Mouse (Mus musculus) telencephalon, adult 2 months (tissue): ENCODE measurements around the gene Cavin4.

Experiments used
- DNase-seq: peaks from one replicate; pipeline ENCODE4 v3.0.0-alpha.2; 2011; ENCODE audit warnings: low read depth, low spot score

Gene Cavin4

DNA sequence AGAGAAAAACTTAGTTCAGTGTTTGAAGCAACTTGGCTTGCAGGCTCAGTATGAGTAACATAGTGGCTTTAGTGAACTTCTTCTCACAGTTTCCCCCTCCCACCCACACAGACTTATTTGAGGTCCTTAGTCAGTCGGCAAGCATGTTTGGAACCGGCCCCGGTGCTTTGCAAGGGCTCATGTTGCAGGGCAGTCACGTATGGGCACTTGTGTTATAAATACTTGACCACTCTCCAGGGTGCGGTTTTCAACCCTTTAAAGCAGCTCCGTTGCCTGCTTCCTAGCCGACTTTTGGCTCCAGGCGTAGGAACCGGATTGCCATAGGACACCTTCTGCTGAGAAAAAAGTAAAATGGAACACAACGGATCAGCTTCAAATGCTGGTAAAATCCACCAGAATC is at the start of gene Cavin4:
TSS of gene Cavin4 (plus strand) at position 244 of the 400 bp plus-strand sequence.
- DNase-seq = no peak

- DNase-seq = no peak
Observed at GRCm38 (mm10) chr4:48615483-48615882, 47.8 kb upstream of the Cavin4 start.

- no peak for DNase-seq
Observed at GRCm38 (mm10) chr4:48617201-48617600, 46.1 kb upstream of the Cavin4 start.

- DNase-seq = no peak
Observed at GRCm38 (mm10) chr4:48620121-48620520, 43.2 kb upstream of the Cavin4 start.

GRCm38 (mm10) chr4:48622246-48622645 is 41.1 kb upstream of the Cavin4 start:
- DNase-seq = no peak

DNA sequence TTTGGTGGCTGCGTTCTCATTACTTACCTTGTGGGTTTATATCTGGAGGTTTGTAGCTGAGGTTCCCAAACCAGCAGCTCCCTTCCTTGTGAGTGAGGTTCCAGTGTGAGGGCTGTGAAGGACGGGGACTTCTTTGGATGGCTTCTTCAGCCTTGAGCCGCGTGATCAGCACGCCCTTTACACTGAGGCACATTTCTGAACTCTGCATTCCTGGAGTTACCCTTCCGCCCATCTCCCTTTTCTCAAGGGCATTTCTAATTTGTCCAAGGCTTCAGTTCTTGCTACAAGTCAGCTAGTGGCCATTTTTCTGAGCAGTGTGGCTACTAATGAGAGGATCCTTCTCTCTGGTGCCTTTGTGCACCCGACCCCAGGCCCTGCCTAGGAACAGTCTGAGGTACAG is 40.4 kb upstream of the Cavin4 start:
- no peak for DNase-seq

DNA sequence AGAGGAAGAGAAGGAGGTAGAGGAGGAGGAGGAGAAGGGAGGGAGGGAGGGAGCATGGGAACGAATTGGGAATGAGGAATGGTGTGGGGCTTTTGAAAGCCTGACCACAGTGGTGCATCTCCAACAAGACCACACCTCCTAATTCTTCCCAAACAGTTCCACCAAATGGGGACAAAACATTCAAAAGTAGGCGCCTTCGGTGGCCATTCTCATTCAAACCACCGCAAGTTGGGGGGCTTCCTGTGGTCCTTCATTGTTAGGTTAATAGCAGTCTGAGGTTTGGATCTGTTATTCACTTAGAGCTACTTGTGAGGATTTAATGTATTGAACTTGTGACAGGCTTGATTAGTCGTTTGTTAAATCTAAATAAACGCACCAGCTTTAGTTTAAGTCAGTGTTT is 38.4 kb upstream of the Cavin4 start:
- DNase-seq = no peak

- DNase-seq = no peak
Observed at GRCm38 (mm10) chr4:48625836-48626235, 37.5 kb upstream of the Cavin4 start.

DNA sequence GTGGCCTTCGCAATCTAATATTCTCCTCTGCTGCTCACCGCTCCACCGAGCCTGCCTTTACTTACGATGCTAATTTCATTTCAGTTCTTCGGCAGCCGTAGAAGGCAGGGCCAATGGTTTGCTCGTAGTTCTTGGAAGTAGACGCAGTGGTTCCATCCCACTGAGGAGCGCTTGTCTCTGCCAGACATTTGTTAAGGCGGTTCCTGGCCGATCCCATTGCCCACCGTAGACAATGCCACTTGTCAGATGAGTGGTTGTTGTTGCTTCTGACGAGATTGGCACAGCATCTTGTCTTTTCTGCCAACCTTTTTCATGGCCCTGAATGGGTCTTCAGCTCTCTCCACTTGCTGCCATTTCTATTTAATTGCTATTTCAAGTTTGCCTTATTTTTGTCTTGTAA is 33.9 kb upstream of the Cavin4 start:
- DNase-seq = no peak

GRCm38 (mm10) chr4:48633529-48633928 is 29.8 kb upstream of the Cavin4 start:
- DNase-seq = no peak

- no peak for DNase-seq
Observed at GRCm38 (mm10) chr4:48634058-48634457, 29.3 kb upstream of the Cavin4 start.

GRCm38 (mm10) chr4:48636831-48637230 is 26.5 kb upstream of the Cavin4 start:
- DNase-seq = no peak

- DNase-seq = no peak
Observed at GRCm38 (mm10) chr4:48638132-48638531, 25.2 kb upstream of the Cavin4 start.

GRCm38 (mm10) chr4:48639503-48639902 is 23.8 kb upstream of the Cavin4 start:
- DNase-seq = no peak

DNA sequence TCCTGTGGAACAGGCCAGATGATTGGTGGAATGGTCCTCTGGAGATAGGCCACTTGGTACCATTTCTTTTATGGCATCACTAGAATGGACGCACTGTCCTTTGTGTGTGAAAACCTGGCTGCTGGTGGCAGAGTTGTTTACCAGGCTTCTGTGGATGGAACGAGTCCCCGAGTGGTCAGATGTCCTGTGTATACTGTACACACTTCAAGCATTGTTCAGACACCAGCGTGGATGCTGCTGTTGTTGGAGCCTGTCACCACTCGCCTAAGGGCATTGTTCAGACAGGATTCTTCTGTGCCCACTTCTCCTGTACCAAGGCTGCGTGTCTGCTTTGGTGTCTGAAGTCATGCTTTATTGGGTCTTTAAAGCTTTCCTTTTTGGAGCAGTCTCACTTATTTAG is 19.5 kb upstream of the Cavin4 start:
- peak; percentile 77 for DNase-seq

DNA sequence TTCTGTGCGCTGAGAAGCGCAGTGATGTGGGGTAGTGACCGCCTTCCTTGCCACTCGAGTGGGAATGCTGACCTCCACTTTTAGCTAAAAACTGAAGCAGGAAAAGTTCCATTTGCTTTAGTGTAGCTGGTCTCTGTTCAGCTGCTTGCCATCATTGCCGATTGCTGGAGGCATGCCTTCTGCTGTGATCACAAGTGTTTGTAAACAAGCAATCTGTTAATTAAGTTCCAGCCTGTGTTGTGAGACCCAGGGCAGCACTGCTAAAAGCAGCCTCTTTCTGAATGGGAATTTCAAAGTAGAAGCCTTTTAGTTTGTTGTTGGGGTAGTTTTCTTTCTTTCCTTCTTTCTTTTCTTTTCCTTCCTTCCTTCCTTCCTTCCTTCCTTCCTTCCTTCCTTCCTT is 17.2 kb upstream of the Cavin4 start:
- no peak for DNase-seq

DNA sequence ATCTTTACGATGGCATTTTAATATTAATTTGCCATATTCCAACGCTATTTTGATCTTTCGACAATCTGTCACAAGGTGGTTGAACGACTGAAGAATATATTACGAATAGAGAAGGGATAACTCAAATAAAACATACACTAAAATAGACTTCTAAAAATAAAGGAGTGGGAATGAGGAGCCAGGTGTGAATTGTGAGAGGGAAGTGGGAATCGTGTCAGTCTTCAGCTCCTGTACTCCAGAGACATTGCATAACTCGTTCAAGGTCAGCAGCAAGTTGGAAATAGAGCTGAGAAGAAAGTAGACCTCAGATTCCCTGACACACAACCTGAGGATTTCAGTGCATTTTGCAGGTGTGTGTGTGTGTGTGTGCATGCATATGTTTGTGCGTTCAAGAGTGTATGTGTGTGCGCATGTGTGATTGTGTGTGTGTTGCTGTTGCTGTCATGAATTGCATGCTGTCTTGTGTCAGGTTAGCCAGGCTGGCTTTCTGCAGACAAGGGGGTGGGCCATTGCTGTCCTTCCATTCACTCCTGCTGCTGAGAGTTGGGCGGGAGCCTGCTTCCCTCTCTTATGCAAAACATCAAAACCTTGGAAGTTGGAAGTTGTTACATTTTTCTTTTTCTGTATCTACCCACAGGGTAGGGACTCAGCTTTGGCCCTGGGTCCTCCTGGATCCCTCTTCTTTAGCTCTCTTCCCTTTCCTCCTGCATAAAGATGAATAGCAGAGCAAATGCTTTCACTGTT is 12.5 kb upstream of the Cavin4 start:
- peak; percentile 54 for DNase-seq

DNA sequence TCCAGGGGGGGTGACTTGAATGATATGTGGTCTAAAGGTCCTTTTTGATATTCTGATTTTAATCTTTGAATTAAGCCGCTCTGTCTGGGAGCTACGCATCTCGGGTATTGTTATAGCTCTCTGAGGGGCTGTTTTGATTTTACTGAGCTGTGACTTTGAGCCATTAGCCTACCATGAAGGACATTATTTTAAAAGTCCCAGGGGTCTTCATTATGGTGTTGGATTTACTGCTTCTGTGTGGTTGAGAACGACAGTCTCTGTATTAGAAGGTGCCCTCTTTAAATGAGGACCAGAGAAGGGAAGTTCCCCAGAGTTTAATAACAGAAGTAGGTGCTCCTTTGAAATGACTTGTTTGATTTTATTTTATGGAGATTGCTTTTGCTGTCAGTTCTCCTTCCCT is 9.2 kb upstream of the Cavin4 start:
- DNase-seq = no peak

- no peak for DNase-seq
Observed at GRCm38 (mm10) chr4:48656530-48656929, 6.8 kb upstream of the Cavin4 start.

DNA sequence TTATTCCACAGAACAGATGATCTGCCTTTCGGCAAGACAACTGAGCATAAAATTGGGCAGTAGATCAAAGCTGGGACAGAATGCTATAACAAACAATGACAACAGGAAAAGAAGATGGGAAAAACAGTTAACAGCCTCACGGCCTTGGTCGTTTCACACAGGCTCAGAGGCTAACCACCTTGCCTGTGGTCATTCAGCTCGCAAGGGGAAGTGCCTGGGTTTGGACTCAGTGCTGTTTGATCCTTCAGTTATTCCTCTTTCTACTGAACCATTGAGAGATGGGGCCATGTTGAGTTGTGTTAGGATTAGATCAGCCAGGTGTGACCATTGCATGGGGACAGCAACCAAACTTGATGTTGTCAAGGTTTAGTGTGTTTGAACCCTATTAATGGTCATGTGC is 3.2 kb upstream of the Cavin4 start:
- no peak for DNase-seq

- no peak for DNase-seq
Observed at GRCm38 (mm10) chr4:48660619-48661575, 2.4 kb upstream of the Cavin4 start.

DNA sequence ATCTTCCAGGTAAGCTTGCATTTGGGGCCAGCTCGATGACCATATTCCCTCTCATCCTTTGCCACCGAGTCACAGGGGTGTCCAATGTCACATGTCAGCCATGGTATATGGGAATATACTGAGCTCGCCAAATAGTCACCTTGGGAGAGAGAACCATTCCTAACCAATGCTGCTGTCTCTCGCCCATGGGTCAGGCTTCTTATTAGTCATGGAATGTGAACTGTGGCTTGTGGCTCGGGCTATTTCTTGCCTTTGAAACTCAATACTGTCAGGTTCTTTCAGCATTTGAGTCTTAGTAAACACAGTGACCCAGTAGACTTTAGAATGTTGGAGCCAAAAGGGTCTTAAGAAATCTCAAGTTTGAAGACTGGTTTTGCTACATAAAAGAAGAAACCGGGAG is 707 bp downstream of the Cavin4 start:
- no peak for DNase-seq

GRCm38 (mm10) chr4:48667279-48667678 is 4.0 kb downstream of the Cavin4 start:
- no peak for DNase-seq
